Mouse (Mus musculus): ENCODE results near the gene Fam49a. TPM values are rescaled to one million over a fixed set of nuclear protein-coding genes. Genes with fewer than 3 reads are reported as not detected.

Gene Fam49a
- polyA plus RNA-seq, 1 experiment from 2014 or later, result 186 TPM

DNA sequence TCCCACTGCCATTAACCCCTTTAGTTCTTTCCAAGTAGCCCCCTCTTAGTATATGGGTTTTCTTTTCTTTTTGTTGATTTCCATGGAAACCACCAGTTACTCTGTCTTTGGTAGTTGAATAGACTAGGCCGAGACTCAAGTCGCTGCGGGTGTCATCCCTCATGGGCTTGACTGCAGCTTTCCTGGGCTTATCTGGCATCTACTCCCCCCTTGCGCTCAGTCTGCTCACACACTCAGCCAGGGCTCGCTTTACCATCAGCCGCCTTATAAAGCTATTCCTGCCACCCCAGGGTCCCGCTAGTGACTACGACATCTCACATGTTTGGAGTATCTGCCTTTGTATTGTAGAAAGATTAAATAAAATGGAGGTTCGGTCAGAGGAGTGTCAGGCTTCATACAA lies 94.1 kb downstream of the Fam49a start:
- no peaks in the 10 kb centered on the region for H3K9me3 ChIP-seq (ENCODE audit: control insufficient read depth, low read length)
- H3K4me2 ChIP-seq (ENCODE audit: low read length), result no peak overlapping the region
- no peaks in the 10 kb centered on the region for H3K27me3 ChIP-seq (replicated peaks; ENCODE audit: control insufficient read depth, insufficient read depth, low read length)
- H3K36me3 ChIP-seq (ENCODE audit: control insufficient read depth, insufficient read depth), result peaks cover 5% of the 10 kb centered on the region; the same call in 1 of the 2 replicates
- WGBS, result 65% methylated on average over 9 of the region's 9 CpGs
- no peak overlapping the region for H3K27ac ChIP-seq (ENCODE audit: low read length)
- H3K9ac ChIP-seq (replicated peaks; ENCODE audit: low read depth, low read length), result no peak overlapping the region
- H3K4me1 ChIP-seq (replicated peaks; ENCODE audit: control insufficient read depth, insufficient read depth, low read length), result peaks cover 7% of the 10 kb centered on the region; the same call in 1 of the 2 replicates
- ATAC-seq, result peak; percentile 41
- H3K4me3 ChIP-seq (replicated peaks; ENCODE audit: low read length), result no peak overlapping the region

DNA sequence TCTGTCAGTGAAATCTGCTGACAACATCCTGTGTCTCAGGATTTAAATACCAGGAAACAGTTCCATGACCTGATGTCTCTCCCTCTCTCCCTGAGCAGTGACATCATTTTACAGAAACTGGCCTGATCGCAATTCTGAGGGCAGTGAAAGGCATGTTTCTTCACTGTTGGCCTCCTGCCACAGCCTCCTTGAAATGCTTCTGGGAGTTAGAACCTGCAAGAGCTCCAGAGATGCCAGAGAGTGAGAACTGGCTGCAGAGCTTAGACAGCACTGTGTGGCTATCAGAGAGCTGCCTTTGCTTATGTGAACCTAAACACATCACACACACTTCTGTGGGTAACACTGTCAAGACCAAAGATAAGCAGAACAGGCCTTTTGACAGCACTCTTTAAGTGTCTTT lies 94.5 kb downstream of the Fam49a start:
- no peak overlapping the region for H3K4me3 ChIP-seq (replicated peaks; ENCODE audit: low read length)
- H3K27me3 ChIP-seq (replicated peaks; ENCODE audit: control insufficient read depth, insufficient read depth, low read length), result no peaks in the 10 kb centered on the region
- H3K36me3 ChIP-seq (ENCODE audit: control insufficient read depth, insufficient read depth), result peaks cover 6% of the 10 kb centered on the region; the same call in 1 of the 2 replicates
- no peak overlapping the region for H3K27ac ChIP-seq (ENCODE audit: low read length)
- peaks cover 7% of the 10 kb centered on the region; the same call in 1 of the 2 replicates for H3K4me1 ChIP-seq (replicated peaks; ENCODE audit: control insufficient read depth, insufficient read depth, low read length)
- 18% methylated on average over 1 of the region's 1 CpGs for WGBS
- H3K4me2 ChIP-seq (ENCODE audit: low read length), result no peak overlapping the region
- peak; percentile 44 for ATAC-seq
- no peak overlapping the region for H3K9ac ChIP-seq (replicated peaks; ENCODE audit: low read depth, low read length)
- no peaks in the 10 kb centered on the region for H3K9me3 ChIP-seq (ENCODE audit: control insufficient read depth, low read length)

DNA sequence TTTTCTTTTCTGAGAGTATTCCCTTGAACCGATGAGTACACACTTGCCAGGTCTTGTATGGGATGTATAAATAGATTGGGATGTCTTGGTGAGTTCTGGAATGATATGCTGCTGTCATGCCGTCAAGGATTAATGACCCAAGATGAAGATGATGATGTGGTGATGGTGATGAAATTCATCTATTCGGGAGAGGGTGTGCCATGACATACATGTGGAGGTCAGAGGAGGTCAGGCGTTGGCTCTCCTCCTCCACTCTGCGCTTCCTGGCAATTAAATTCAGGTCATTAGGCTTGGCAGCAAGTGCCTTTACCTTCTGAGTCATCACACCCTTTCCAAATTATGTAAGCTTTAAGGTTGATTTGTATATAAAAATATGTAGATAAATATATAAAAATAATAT lies 95.0 kb downstream of the Fam49a start:
- no peak overlapping the region for H3K27ac ChIP-seq (ENCODE audit: low read length)

DNA sequence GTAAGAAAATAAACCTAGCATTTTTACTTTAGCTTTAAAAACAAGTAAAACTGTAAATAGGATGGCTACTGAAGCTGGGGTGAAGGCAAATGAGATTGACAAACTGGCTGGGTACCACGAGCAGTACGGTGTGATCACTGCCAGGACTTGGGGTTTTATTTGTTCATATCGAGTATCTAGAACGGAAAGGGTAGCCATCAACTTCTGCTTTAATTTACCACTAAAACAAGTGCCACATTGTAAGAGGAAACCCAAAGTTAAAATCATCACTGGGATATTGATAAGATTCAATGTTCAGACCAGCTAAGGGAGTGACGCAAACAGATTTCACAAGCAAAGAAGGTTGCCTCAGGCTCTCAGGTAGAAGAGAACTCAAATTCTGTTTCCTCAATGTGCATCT lies 98.0 kb downstream of the Fam49a start:
- Histone ChIP-seq H3K9ac (replicated peaks; ENCODE audit: low read depth, low read length) (no peak overlapping the region), H3K4me2 (ENCODE audit: low read length) (no peak overlapping the region), H3K27me3 (replicated peaks; ENCODE audit: control insufficient read depth, insufficient read depth, low read length) (no peaks in the 10 kb centered on the region), H3K9me3 (ENCODE audit: control insufficient read depth, low read length) (no peaks in the 10 kb centered on the region), H3K4me1 (replicated peaks; ENCODE audit: control insufficient read depth, insufficient read depth, low read length) (peaks cover 7% of the 10 kb centered on the region; the same call in 1 of the 2 replicates), H3K36me3 (ENCODE audit: control insufficient read depth, insufficient read depth) (peaks cover 26% of the 10 kb centered on the region), H3K4me3 (replicated peaks; ENCODE audit: low read length) (no peak overlapping the region), H3K27ac (ENCODE audit: low read length) (no peak overlapping the region)
- no peak for ATAC-seq
- WGBS, result 91% methylated on average over 5 of the region's 5 CpGs

More for the DNA sequence above, 95.0 kb downstream of the Fam49a start:
- H3K4me3 ChIP-seq (replicated peaks; ENCODE audit: low read length), result no peak overlapping the region
- H3K36me3 ChIP-seq (ENCODE audit: control insufficient read depth, insufficient read depth), result peaks cover 10% of the 10 kb centered on the region; the same call in 1 of the 2 replicates
- WGBS, result 85% methylated on average over 5 of the region's 5 CpGs
- no peak overlapping the region for H3K9ac ChIP-seq (replicated peaks; ENCODE audit: low read depth, low read length)
- no peak overlapping the region for H3K4me2 ChIP-seq (ENCODE audit: low read length)
- no peaks in the 10 kb centered on the region for H3K9me3 ChIP-seq (ENCODE audit: control insufficient read depth, low read length)
- no peaks in the 10 kb centered on the region for H3K27me3 ChIP-seq (replicated peaks; ENCODE audit: control insufficient read depth, insufficient read depth, low read length)
- no peak for ATAC-seq
- peaks cover 7% of the 10 kb centered on the region; the same call in 1 of the 2 replicates for H3K4me1 ChIP-seq (replicated peaks; ENCODE audit: control insufficient read depth, insufficient read depth, low read length)

DNA sequence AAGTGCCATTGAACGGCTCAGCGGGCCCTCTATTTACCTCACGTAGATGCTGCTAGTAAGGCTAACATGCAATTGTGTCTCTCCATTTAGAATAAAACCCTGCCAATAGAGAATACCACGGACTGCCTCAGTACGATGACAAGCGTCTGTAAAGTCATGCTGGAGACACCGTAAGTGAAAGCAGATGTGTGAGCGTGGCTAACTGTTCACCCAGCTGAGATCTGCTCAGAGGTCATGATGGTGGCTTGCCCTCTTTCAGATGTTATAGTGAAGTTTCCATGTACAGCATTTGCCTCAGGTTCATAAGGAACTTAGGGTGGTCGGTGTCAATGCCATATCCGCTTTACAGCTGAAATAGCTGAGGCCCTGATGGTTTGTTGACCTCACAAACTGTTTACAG lies 100.4 kb downstream of the Fam49a start:
- Histone ChIP-seq H3K4me1 (replicated peaks; ENCODE audit: control insufficient read depth, insufficient read depth, low read length) (no peaks in the 10 kb centered on the region), H3K36me3 (ENCODE audit: control insufficient read depth, insufficient read depth) (peaks cover 31% of the 10 kb centered on the region), H3K27ac (ENCODE audit: low read length) (no peak overlapping the region), H3K4me2 (ENCODE audit: low read length) (no peak overlapping the region), H3K4me3 (replicated peaks; ENCODE audit: low read length) (no peak overlapping the region), H3K9me3 (ENCODE audit: control insufficient read depth, low read length) (no peaks in the 10 kb centered on the region), H3K9ac (replicated peaks; ENCODE audit: low read depth, low read length) (no peak overlapping the region), H3K27me3 (replicated peaks; ENCODE audit: control insufficient read depth, insufficient read depth, low read length) (no peaks in the 10 kb centered on the region)
- no peak for ATAC-seq
- WGBS, result 91% methylated on average over 10 of the region's 10 CpGs

DNA sequence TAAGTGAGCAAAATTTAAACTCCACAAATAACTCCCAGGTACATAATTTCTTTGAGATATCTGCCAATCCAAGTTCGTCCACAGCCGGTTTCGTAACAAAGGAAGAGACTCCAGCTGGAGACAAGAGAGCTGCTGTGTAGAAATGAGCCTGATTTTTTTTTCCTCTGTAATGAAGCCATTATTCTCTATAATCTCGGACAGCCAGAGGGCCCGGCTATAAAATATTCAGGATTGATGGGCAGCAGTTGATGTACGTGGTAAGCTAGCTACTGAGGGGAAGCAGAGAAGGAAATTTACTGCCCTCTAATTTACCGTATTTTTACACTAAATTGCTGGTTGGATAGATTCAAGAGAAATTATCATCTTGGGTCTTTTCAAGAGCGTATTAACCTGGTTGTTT lies 102.3 kb downstream of the Fam49a start:
- Histone ChIP-seq H3K9me3 (ENCODE audit: control insufficient read depth, low read length) (no peaks in the 10 kb centered on the region), H3K4me1 (replicated peaks; ENCODE audit: control insufficient read depth, insufficient read depth, low read length) (no peaks in the 10 kb centered on the region; the same call in 1 of the 2 replicates), H3K36me3 (ENCODE audit: control insufficient read depth, insufficient read depth) (peaks cover 28% of the 10 kb centered on the region), H3K4me3 (replicated peaks; ENCODE audit: low read length) (no peak overlapping the region), H3K9ac (replicated peaks; ENCODE audit: low read depth, low read length) (no peak overlapping the region), H3K27ac (ENCODE audit: low read length) (no peak overlapping the region), H3K4me2 (ENCODE audit: low read length) (no peak overlapping the region), H3K27me3 (replicated peaks; ENCODE audit: control insufficient read depth, insufficient read depth, low read length) (no peaks in the 10 kb centered on the region)
- ATAC-seq, result no peak
- 81% methylated on average over 8 of the region's 8 CpGs for WGBS

DNA sequence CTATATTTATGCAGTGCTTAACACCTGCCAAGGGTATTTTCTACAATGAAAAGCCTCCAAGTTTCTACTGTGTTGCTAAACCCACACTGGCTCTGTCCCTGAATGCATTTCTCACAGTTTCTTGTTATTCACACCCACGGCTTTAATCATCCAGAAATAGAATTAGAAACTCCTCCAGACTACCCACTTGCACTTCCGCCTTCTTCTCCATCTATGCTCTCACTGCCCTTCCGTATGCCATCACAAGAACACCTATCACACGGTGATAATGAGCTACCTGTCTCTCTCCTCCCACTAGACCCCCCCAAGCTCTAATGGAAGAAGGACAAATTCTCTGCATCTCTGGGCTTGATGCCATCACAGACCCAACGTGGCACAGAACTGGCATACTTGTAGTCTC lies 105.5 kb downstream of the Fam49a start:
- Histone ChIP-seq H3K9ac (replicated peaks; ENCODE audit: low read depth, low read length) (no peak overlapping the region), H3K4me3 (replicated peaks; ENCODE audit: low read length) (no peak overlapping the region), H3K27me3 (replicated peaks; ENCODE audit: control insufficient read depth, insufficient read depth, low read length) (no peaks in the 10 kb centered on the region), H3K4me1 (replicated peaks; ENCODE audit: control insufficient read depth, insufficient read depth, low read length) (no peaks in the 10 kb centered on the region; the same call in 1 of the 2 replicates), H3K27ac (ENCODE audit: low read length) (no peak overlapping the region), H3K4me2 (ENCODE audit: low read length) (no peak overlapping the region), H3K36me3 (ENCODE audit: control insufficient read depth, insufficient read depth) (peaks cover 24% of the 10 kb centered on the region), H3K9me3 (ENCODE audit: control insufficient read depth, low read length) (no peaks in the 10 kb centered on the region)
- WGBS, result 79% methylated on average over 5 of the region's 5 CpGs
- ATAC-seq, result peak; percentile 26; the same call in 1 of the 2 replicates

DNA sequence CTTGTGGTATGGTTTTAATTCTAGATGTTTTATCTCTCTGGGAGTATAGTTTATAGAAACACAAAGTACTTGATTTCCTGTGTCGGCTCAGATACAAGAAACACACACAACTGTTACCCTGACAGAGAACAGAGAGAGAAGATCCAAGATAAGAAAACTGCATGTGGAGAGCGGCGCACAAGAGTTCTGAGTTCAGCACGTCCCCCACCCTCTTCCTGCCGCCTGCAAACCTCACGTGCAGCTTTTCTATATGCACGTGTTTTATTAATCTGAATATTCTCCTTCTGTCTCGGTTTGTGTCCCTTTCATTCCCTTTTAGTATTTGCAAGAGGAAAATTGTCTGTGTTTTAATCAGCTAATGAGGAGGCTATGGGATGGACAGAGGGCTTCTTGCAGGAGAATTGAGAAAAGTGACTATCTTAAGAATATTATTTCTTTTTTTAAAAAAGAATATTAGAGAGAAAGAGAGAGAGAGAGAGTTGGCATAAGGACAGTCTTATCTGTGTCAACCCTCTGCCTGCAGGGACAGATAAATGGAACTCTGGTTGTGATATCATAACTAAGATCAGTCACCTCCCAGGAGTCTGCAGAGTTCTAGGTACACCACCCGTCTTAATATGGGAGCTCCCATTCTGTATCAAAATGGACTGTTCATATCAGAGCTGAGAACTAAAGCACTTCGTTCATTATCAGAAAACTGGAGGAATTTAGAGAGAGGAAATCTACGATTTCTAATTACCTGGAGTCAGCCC lies 111.3 kb downstream of the Fam49a start:
- ATAC-seq, result no peak
- WGBS, result 95% methylated on average over 11 of the region's 11 CpGs
- Histone ChIP-seq H3K27ac (ENCODE audit: low read length) (no peak overlapping the region), H3K4me2 (ENCODE audit: low read length) (no peak overlapping the region), H3K9ac (replicated peaks; ENCODE audit: low read depth, low read length) (no peak overlapping the region), H3K4me3 (replicated peaks; ENCODE audit: low read length) (no peak overlapping the region), H3K36me3 (ENCODE audit: control insufficient read depth, insufficient read depth) (peaks cover 26% of the 10 kb centered on the region), H3K27me3 (replicated peaks; ENCODE audit: control insufficient read depth, insufficient read depth, low read length) (no peaks in the 10 kb centered on the region), H3K9me3 (ENCODE audit: control insufficient read depth, low read length) (no peaks in the 10 kb centered on the region), H3K4me1 (replicated peaks; ENCODE audit: control insufficient read depth, insufficient read depth, low read length) (no peaks in the 10 kb centered on the region)

DNA sequence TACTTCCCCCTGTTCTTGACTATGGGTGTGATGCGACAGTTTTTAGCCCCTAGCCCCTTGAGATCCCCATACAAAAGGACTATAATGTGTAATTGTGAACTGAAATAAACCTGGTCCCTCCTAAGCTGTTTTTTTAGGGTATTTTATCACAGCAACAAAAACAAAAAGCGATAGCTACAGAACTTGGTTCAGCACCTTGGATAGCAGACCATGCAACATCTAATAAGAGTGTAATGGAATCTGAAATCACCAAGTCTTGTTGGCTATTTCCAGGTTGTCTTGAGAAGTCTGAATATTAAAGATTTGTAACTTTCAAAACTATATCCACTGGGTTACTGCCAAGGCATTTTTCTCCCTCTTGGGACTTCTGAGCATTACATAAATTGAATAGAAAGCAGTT lies 117.1 kb downstream of the Fam49a start:
- Histone ChIP-seq H3K27me3 (replicated peaks; ENCODE audit: control insufficient read depth, insufficient read depth, low read length) (no peaks in the 10 kb centered on the region), H3K4me2 (ENCODE audit: low read length) (no peak overlapping the region), H3K36me3 (ENCODE audit: control insufficient read depth, insufficient read depth) (peaks cover 4% of the 10 kb centered on the region), H3K9ac (replicated peaks; ENCODE audit: low read depth, low read length) (no peak overlapping the region), H3K9me3 (ENCODE audit: control insufficient read depth, low read length) (no peaks in the 10 kb centered on the region), H3K4me1 (replicated peaks; ENCODE audit: control insufficient read depth, insufficient read depth, low read length) (no peaks in the 10 kb centered on the region), H3K4me3 (replicated peaks; ENCODE audit: low read length) (no peak overlapping the region), H3K27ac (ENCODE audit: low read length) (no peak overlapping the region)
- ATAC-seq, result no peak
- 67% methylated on average over 2 of the region's 2 CpGs for WGBS
